Mouse (Mus musculus): ENCODE data around the gene Foxp1. TPM values are rescaled to one million over a fixed set of nuclear protein-coding genes. Genes with fewer than 3 reads are reported as not detected.
A peak's percentile ranks its signal among the peaks of the same experiment; 100 is the strongest.

Gene Foxp1
- polyA plus RNA-seq, 1 experiment from 2014 or later = 45.3 TPM

DNA sequence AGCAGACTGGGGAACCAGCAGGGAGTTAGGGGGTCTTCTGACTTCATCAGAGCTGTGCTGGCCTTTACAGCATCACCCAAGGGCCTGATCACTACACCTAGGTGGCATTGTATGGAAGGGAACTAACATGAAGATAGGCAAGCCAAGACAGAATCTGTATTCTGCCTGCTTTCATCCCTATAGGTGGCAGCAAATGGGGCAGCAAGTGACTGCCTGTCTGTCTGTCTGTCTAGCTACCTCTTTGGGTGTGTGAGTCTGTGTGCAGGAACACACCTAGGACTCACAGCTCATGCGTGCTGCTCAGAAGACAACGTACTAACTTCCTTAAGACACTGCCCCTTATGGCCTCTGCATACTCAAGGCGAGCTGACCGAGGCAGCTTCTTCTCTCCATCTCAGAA lies 147.1 kb downstream of the Foxp1 start:
- Histone ChIP-seq H3K27me3 (replicated peaks; ENCODE audit: control insufficient read depth, insufficient read depth, low read length) (no peaks in the 10 kb centered on the region), H3K27ac (ENCODE audit: low read depth, low read length) (no peak overlapping the region), H3K9me3 (ENCODE audit: control insufficient read depth) (no peaks in the 10 kb centered on the region), H3K4me1 (replicated peaks; ENCODE audit: control insufficient read depth, insufficient read depth, low read length) (no peaks in the 10 kb centered on the region), H3K4me2 (replicated peaks; ENCODE audit: low read depth) (no peak overlapping the region), H3K36me3 (ENCODE audit: control insufficient read depth, insufficient read depth) (no peaks in the 10 kb centered on the region), H3K9ac (ENCODE audit: low read depth, low read length) (no peak overlapping the region), H3K4me3 (ENCODE audit: low read depth, low read length) (no peak overlapping the region)
- 0 out of 2 replicates have a peak, but pooled peaks have one; percentile 30 for TF ChIP-seq CTCF (IDR thresholded peaks at IDR 0.05; ENCODE audit: low read depth)
- 57% methylated on average over 4 of the region's 4 CpGs for WGBS
- ATAC-seq = no peak

DNA sequence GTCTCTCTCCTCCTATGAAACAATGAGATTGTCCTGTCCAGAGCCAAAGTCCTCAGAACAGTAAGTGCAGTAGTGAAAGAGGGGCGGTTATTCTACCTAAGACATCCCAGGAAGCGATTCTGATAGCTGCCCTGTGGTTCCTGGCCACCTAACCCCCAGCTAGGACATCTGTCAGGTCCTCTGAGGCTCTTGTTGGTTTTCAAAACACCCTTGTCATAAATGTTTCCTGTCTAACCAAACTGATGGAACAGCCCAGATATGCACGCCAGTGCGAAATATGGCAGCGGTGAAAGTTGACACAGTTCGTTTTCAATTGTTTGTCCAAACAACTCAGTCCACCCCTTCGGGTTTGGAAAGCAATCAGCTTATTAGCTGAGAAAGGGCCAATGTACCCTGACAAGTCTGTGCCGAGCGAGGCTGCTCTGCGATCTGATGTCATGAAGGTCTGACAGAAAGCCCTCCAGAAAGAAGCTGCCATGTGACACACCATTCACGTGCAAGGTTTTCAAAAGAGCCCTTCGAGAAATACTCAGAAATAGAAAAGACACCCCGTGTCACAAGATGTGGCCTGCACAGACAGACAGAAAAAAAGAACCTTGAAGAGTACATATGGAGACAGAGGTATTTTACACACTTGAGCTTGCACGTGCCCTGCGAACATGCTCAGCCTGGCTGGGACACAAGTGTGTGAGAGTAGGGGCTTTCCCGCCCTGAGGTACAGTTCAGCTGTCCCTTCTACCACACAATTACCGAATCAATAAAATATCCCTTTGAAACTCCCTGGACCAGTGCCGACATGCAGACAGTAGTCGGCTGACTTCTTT lies 147.9 kb downstream of the Foxp1 start:
- H3K9ac ChIP-seq (ENCODE audit: low read depth, low read length) = no peak overlapping the region
- TF ChIP-seq CTCF (IDR thresholded peaks at IDR 0.05; ENCODE audit: low read depth) = no peak
- no peak overlapping the region for H3K4me3 ChIP-seq (ENCODE audit: low read depth, low read length)
- H3K27me3 ChIP-seq (replicated peaks; ENCODE audit: control insufficient read depth, insufficient read depth, low read length) = no peaks in the 10 kb centered on the region
- ATAC-seq = no peak
- no peak overlapping the region for H3K27ac ChIP-seq (ENCODE audit: low read depth, low read length)
- no peaks in the 10 kb centered on the region for H3K36me3 ChIP-seq (ENCODE audit: control insufficient read depth, insufficient read depth)
- no peak overlapping the region for H3K4me2 ChIP-seq (replicated peaks; ENCODE audit: low read depth)
- WGBS = 65% methylated on average over 19 of the region's 19 CpGs
- H3K4me1 ChIP-seq (replicated peaks; ENCODE audit: control insufficient read depth, insufficient read depth, low read length) = no peaks in the 10 kb centered on the region
- no peaks in the 10 kb centered on the region for H3K9me3 ChIP-seq (ENCODE audit: control insufficient read depth)

DNA sequence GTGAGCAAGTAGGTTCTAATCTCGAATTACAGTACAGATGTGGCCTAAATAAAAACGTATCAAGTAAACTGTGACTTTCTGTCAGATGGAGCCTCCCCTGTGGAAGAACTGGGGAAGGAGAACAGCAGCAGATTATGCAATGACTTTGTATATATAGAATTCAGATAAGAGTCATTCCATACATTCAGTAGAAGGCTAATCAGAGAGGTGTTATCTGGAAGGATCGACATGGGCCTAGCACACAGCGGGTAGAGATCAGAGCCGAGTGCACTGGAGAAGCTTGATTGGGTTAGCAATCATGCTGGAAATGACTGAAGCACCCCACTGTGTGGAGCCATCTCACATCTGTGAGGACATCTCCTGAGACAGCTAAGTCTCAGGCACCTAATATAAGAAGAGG lies 150.1 kb downstream of the Foxp1 start:
- WGBS = 56% methylated on average over 5 of the region's 5 CpGs
- Histone ChIP-seq H3K36me3 (ENCODE audit: control insufficient read depth, insufficient read depth) (no peaks in the 10 kb centered on the region), H3K4me1 (replicated peaks; ENCODE audit: control insufficient read depth, insufficient read depth, low read length) (no peaks in the 10 kb centered on the region), H3K9ac (ENCODE audit: low read depth, low read length) (no peak overlapping the region), H3K9me3 (ENCODE audit: control insufficient read depth) (no peaks in the 10 kb centered on the region), H3K27me3 (replicated peaks; ENCODE audit: control insufficient read depth, insufficient read depth, low read length) (no peaks in the 10 kb centered on the region), H3K4me2 (replicated peaks; ENCODE audit: low read depth) (no peak overlapping the region), H3K4me3 (ENCODE audit: low read depth, low read length) (no peak overlapping the region), H3K27ac (ENCODE audit: low read depth, low read length) (no peak overlapping the region)
- no peak for ATAC-seq
- TF ChIP-seq CTCF (IDR thresholded peaks at IDR 0.05; ENCODE audit: low read depth) = no peak

DNA sequence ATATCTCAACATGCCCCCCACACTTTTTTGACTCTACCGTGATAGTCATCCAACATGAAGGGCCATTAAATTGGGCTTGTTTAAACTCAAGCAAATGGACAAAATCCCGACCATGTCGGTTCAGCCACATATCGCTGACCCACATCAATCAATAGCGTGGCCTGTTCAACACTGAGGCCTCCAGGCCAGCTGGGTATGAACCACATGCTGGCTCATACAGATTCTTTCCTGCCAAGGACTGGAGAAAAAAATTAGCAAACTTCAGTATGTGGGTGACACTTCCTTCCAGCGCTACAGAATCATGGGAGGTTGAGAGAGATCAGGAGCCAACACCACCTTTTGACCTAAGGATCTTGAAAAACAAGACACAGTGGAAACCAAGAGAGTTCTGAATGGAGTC lies 150.5 kb downstream of the Foxp1 start:
- Histone ChIP-seq H3K9ac (ENCODE audit: low read depth, low read length) (no peak overlapping the region), H3K36me3 (ENCODE audit: control insufficient read depth, insufficient read depth) (no peaks in the 10 kb centered on the region), H3K27me3 (replicated peaks; ENCODE audit: control insufficient read depth, insufficient read depth, low read length) (no peaks in the 10 kb centered on the region), H3K4me2 (replicated peaks; ENCODE audit: low read depth) (no peak overlapping the region), H3K27ac (ENCODE audit: low read depth, low read length) (no peak overlapping the region), H3K4me1 (replicated peaks; ENCODE audit: control insufficient read depth, insufficient read depth, low read length) (no peaks in the 10 kb centered on the region), H3K9me3 (ENCODE audit: control insufficient read depth) (no peaks in the 10 kb centered on the region), H3K4me3 (ENCODE audit: low read depth, low read length) (no peak overlapping the region)
- 80% methylated on average over 6 of the region's 6 CpGs for WGBS
- ATAC-seq = no peak
- TF ChIP-seq CTCF (IDR thresholded peaks at IDR 0.05; ENCODE audit: low read depth) = no peak

DNA sequence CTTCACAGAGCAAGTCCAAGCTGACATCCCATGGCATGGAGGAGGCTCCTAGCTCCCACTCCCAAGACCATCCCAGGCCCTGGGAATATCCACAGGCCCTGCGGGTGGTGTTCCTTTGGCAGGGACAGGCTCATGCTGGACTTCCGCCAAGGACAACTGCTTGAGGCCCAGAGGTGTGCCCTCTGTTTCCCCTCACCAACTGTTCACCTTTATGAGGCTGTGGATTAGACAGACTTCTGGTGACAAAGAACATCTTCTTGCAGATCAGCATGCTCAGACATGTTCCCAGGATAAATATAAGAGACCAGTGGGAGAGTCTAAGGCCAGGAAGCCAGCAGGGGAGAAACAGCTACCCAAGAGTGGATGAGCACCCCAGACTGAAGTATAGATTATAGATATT lies 152.6 kb downstream of the Foxp1 start:
- no peaks in the 10 kb centered on the region for H3K36me3 ChIP-seq (ENCODE audit: control insufficient read depth, insufficient read depth)
- no peaks in the 10 kb centered on the region for H3K27me3 ChIP-seq (replicated peaks; ENCODE audit: control insufficient read depth, insufficient read depth, low read length)
- H3K4me2 ChIP-seq (replicated peaks; ENCODE audit: low read depth) = no peak overlapping the region
- H3K4me1 ChIP-seq (replicated peaks; ENCODE audit: control insufficient read depth, insufficient read depth, low read length) = no peaks in the 10 kb centered on the region
- WGBS = 78% methylated on average over 2 of the region's 2 CpGs
- H3K9me3 ChIP-seq (ENCODE audit: control insufficient read depth) = no peaks in the 10 kb centered on the region
- ATAC-seq = no peak
- H3K9ac ChIP-seq (ENCODE audit: low read depth, low read length) = no peak overlapping the region
- H3K4me3 ChIP-seq (ENCODE audit: low read depth, low read length) = no peak overlapping the region
- H3K27ac ChIP-seq (ENCODE audit: low read depth, low read length) = no peak overlapping the region
- TF ChIP-seq CTCF (IDR thresholded peaks at IDR 0.05; ENCODE audit: low read depth) = no peak

DNA sequence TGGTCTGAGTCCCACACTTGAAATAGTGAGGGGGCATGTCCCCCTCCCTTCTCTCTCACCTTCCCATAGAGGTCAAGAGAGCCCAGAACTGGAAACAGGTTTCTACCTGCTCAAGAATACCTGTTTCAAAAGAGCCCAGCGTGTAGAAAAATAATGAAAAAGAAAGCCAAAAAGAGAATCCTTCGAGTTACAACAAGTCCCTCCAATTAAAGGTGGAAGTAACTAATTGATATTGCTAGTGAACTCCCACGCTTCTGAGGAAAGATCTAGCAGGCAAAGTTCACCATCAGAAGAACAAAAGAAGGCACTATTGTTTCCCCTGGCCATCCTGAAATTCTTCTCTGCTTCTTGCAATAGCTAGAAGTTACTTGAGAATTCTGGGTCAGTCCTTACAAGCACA lies 153.4 kb downstream of the Foxp1 start:
- Histone ChIP-seq H3K9ac (ENCODE audit: low read depth, low read length) (no peak overlapping the region), H3K36me3 (ENCODE audit: control insufficient read depth, insufficient read depth) (no peaks in the 10 kb centered on the region), H3K4me1 (replicated peaks; ENCODE audit: control insufficient read depth, insufficient read depth, low read length) (no peaks in the 10 kb centered on the region), H3K27me3 (replicated peaks; ENCODE audit: control insufficient read depth, insufficient read depth, low read length) (no peaks in the 10 kb centered on the region), H3K9me3 (ENCODE audit: control insufficient read depth) (no peaks in the 10 kb centered on the region), H3K4me3 (ENCODE audit: low read depth, low read length) (no peak overlapping the region), H3K4me2 (replicated peaks; ENCODE audit: low read depth) (no peak overlapping the region), H3K27ac (ENCODE audit: low read depth, low read length) (no peak overlapping the region)
- no peak for ATAC-seq
- WGBS = 77% methylated on average over 3 of the region's 3 CpGs
- TF ChIP-seq CTCF (IDR thresholded peaks at IDR 0.05; ENCODE audit: low read depth) = no peak

Measured in intestine, postnatal 0 days (tissue).